Mouse (Mus musculus) liver, embryonic 14.5 days (tissue): ENCODE data around the gene Sf3b2.

Experiments
- CTCF ChIP-seq: IDR thresholded peaks from 2 replicates; pipeline ENCODE4 v1.5.1; 2016; ENCODE audit warnings: antibody characterized with exemption, low read depth, control low read depth
- EP300 ChIP-seq: IDR thresholded peaks from 2 replicates; pipeline ENCODE4 v1.6.1; 2016; ENCODE audit warnings: antibody characterized with exemption, low read depth

DNA sequence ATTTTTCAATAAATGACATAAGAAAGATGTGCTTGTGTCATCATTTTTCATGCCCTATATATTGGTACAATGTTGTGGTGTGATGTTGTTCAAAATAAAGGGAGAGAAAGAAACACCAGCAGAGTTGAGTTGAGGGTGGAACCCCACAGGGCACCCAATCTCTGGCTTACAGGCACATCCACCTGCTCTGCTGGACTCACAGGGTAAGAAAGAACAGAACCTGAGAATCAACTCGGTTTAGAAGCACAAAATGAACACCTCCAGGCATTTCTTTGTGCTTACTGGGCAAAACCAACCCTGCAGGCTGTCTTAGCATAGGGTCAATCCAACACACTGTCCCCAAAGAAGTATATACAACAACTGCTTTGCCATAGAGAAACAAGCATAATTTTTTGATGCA is 23.8 kb downstream of the Sf3b2 start:
- TF ChIP-seq EP300 (no peak), CTCF (no peak)
